Mouse (Mus musculus) kidney, adult 2 months (tissue): ENCODE results near the gene Rnf186.

Experiments used
- CTCF ChIP-seq: fragments of 200-500 bp; conservative IDR thresholded peaks from 2 replicates; pipeline ENCODE4 v1.5.1; 2011; ENCODE audit warnings: low read depth, mild to moderate bottlenecking, control low read depth, low read length, moderate library complexity, mixed read lengths; ENCODE audit not compliant: insufficient read depth, insufficient read length
- POLR2A ChIP-seq: fragments of 200-500 bp; IDR thresholded peaks from one replicate; pipeline ENCODE4 v1.6.1; 2011; ENCODE audit warnings: low read depth, low read length, control low read depth

DNA sequence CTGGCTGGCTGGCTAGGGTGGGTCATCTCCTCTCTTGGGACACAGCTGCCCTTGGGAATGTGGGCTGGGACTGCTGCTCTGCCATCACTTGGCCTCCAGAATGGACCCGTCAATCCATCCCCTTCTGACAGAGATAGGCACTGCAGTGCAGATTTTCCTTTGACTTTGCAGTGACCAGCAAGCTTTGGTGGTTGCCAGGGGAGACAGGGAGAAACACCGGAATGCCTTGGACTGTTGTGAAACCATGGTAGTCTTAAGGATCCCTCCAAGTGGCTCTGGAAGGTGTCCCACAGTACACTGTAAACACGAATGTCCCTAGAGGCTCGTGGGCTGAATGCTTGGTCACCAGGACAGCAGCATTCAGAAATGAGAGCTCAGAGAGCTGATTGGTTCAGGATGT is 27.4 kb upstream of the Rnf186 start:
- TF ChIP-seq CTCF (no peak), POLR2A (no peak)
